Mouse (Mus musculus) lung, embryonic 15.5 days (tissue): ENCODE data around the gene Gprc5c. TPM values are rescaled to one million over a fixed set of nuclear protein-coding genes. Genes with fewer than 3 reads are reported as not detected.

Experiments
- ATAC-seq: fragments of 200-750 bp; cut with Nextera tagmentation; 2 replicates; pipeline ENCODE4 v1.8.0; 2017; ENCODE audit warnings: moderate number of reproducible peaks, borderline replicate concordance; ENCODE audit not compliant: low FRiP score, low TSS enrichment; ENCODE audit errors: extremely low read depth
- H3K27ac ChIP-seq: fragments of 300-500 bp; sonication (generic); 2 replicates; pipeline ENCODE4 v1.5.1; 2015; ENCODE audit warnings: moderate library complexity, mild to moderate bottlenecking, inconsistent platforms
- H3K27me3 ChIP-seq: fragments of 300-500 bp; sonication (generic); 2 replicates; pipeline ENCODE4 v1.6.1; 2015; ENCODE audit warnings: inconsistent platforms
- H3K36me3 ChIP-seq: fragments of 300-500 bp; sonication (generic); 2 replicates; pipeline ENCODE4 v1.6.1; 2015; ENCODE audit warnings: inconsistent platforms
- H3K4me1 ChIP-seq: fragments of 300-500 bp; sonication (generic); 2 replicates; pipeline ENCODE4 v1.6.1; 2015; ENCODE audit warnings: inconsistent platforms
- H3K4me2 ChIP-seq: fragments of 300-500 bp; sonication (generic); 2 replicates; pipeline ENCODE4 v1.6.1; 2015; ENCODE audit warnings: inconsistent platforms, mild to moderate bottlenecking, moderate library complexity
- H3K4me3 ChIP-seq: fragments of 300-500 bp; sonication (generic); 2 replicates; pipeline ENCODE4 v1.5.1; 2015; ENCODE audit warnings: mild to moderate bottlenecking, inconsistent platforms
- H3K9ac ChIP-seq: fragments of 300-500 bp; sonication (generic); 2 replicates; pipeline ENCODE4 v1.6.1; 2015; ENCODE audit warnings: inconsistent platforms
- H3K9me3 ChIP-seq: fragments of 300-500 bp; sonication (generic); 2 replicates; pipeline ENCODE4 v1.6.1; 2016; ENCODE audit warnings: inconsistent platforms
- WGBS: fragments of 180-500 bp; shearing (Covaris S2); methylation state at CpG from one replicate; pipeline ENCODE4 v1.1.7; 2015; 5-methylcytosine and 5-hydroxymethylcytosine counted together
- polyA plus RNA-seq: library from polyadenylated mRNA; unstranded; fragments of >200 nt; fragmentation: Nextera tagmentation; extraction: Ambion mirVana; gene quantifications from 2 replicates; pipeline ENCODE4 v1.2.1, GENCODE M21; 2015

Gprc5c gene
- polyA plus RNA-seq, 1 experiment from 2014 or later, result 36.1 TPM

DNA sequence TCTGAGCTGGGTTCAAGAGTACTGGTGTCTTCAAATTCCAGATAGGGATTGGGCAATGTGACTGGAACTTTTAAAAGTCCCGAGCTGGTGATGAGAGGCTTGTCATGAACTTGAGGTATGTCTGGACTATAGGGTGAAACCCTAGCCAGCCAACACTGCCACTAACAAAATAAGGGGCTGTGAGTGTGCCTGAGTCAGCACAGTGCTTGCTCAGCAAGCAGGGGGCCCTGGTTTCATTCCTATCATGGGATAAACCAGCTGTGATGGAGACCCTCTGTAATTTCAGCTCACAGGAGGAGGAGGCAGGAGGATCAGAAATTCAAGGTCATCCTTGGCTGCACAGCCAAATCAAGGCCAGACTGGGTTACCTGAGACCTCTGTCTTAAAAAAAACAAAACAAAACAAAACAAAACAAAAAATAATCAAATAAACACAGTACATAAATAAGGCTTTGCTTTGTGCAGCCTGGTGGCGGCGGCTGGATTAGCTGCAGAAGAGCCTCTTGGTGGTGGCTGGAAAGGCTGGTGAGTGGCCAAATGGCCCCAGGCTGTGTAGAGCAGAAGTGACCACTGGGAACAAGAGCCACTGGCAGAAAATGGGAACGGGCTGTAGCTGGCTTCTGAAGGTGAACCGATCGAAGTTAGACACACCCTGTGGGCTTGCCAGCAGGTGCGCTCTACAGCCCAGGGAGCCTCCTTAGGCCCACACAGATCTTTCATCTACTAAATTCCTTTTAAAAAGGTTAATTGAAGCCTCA lies 6.3 kb upstream of the Gprc5c start:
- no peak for ATAC-seq
- Histone ChIP-seq H3K4me3 (no peak overlapping the region), H3K4me2 (no peak overlapping the region), H3K27ac (no peak overlapping the region), H3K36me3 (no peaks in the 10 kb centered on the region), H3K9ac (no peak overlapping the region), H3K9me3 (no peaks in the 10 kb centered on the region), H3K4me1 (peaks cover 11% of the 10 kb centered on the region), H3K27me3 (0 out of 2 replicates have a peak, but pooled peaks cover 2% of the 10 kb centered on the region)
- WGBS, result 74% methylated on average over 7 of the region's 7 CpGs

- H3K27me3 ChIP-seq, result 0 out of 2 replicates have a peak, but pooled peaks cover 3% of the 10 kb centered on the region
- H3K9ac ChIP-seq, result no peak overlapping the region
- no peak overlapping the region for H3K4me3 ChIP-seq
- no peak overlapping the region for H3K27ac ChIP-seq
- ATAC-seq, result no peak
- H3K4me2 ChIP-seq, result no peak overlapping the region
- no peaks in the 10 kb centered on the region for H3K9me3 ChIP-seq
- H3K4me1 ChIP-seq, result peaks cover 22% of the 10 kb centered on the region
- H3K36me3 ChIP-seq, result no peaks in the 10 kb centered on the region
- WGBS, result 64% methylated on average over 4 of the region's 4 CpGs
Observed at GRCm38 (mm10) chr11:114846336-114846735, 4.6 kb upstream of the Gprc5c start.

DNA sequence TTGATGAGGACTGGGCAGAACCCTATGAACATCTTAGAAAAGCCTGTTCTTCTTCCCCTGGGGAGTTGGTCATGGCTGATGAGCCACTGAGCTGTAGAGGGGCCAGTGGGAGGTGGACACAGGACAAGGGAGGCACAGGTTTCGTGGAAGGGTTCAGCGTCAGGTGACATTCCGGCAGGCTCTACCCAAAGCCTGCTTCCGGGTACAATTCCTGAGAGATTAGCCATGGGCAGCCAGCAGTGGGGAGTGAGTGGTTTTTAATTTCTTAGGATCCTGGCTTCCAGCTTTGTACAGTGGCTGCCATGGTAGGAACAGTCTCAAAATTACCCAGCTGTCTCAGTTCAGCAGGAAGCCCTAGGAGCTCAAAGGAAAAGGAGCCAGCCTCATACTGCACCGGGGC lies 3.9 kb upstream of the Gprc5c start:
- H3K4me2 ChIP-seq, result no peak overlapping the region
- no peak overlapping the region for H3K27ac ChIP-seq
- peaks cover 5% of the 10 kb centered on the region; the same call in 1 of the 2 replicates for H3K27me3 ChIP-seq
- no peaks in the 10 kb centered on the region for H3K9me3 ChIP-seq
- H3K4me3 ChIP-seq, result no peak overlapping the region
- H3K36me3 ChIP-seq, result no peaks in the 10 kb centered on the region
- no peak for ATAC-seq
- peaks cover 24% of the 10 kb centered on the region for H3K4me1 ChIP-seq
- no peak overlapping the region for H3K9ac ChIP-seq
- 79% methylated on average over 5 of the region's 5 CpGs for WGBS

- Histone ChIP-seq H3K4me1 (peaks cover 23% of the 10 kb centered on the region), H3K4me3 (no peak overlapping the region), H3K27ac (peak overlapping the region; percentile 94), H3K4me2 (no peak overlapping the region), H3K9ac (no peak overlapping the region), H3K9me3 (no peaks in the 10 kb centered on the region), H3K36me3 (no peaks in the 10 kb centered on the region), H3K27me3 (peaks cover 11% of the 10 kb centered on the region; the same call in 1 of the 2 replicates)
- WGBS, result 16% methylated on average over 2 of the region's 2 CpGs
- ATAC-seq, result no peak
Observed at GRCm38 (mm10) chr11:114849572-114849971, 1.4 kb upstream of the Gprc5c start.

DNA sequence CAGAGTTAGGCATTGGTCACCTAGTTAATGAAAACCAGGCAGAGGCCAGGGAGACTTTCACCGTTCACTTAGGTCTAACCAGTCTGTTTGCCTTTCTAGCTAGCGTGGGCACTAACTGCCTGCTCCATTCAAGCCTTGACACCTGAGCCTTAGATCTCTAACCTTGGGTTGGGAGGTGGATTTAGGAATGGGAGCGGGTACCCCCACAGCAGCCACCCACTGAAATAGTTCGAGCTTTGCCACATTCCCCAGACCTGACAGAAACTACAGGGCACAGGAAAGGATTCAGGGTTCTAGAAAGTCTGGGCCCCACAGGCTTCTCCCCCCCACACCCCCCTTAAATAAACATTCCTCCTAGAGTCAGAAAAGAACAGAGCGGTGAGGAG lies 893 bp upstream of the Gprc5c start:
- no peak overlapping the region for H3K9ac ChIP-seq
- peaks cover 28% of the 10 kb centered on the region for H3K4me1 ChIP-seq
- no peaks in the 10 kb centered on the region for H3K9me3 ChIP-seq
- H3K27ac ChIP-seq, result peak overlapping the region; percentile 94
- 27% methylated on average over 5 of the region's 5 CpGs for WGBS
- peak overlapping the region; percentile 62 for H3K4me3 ChIP-seq
- H3K27me3 ChIP-seq, result peaks cover 11% of the 10 kb centered on the region; the same call in 1 of the 2 replicates
- H3K36me3 ChIP-seq, result no peaks in the 10 kb centered on the region
- no peak; the same call in 1 of the 2 replicates for ATAC-seq
- peak overlapping the region; percentile 97 for H3K4me2 ChIP-seq

DNA sequence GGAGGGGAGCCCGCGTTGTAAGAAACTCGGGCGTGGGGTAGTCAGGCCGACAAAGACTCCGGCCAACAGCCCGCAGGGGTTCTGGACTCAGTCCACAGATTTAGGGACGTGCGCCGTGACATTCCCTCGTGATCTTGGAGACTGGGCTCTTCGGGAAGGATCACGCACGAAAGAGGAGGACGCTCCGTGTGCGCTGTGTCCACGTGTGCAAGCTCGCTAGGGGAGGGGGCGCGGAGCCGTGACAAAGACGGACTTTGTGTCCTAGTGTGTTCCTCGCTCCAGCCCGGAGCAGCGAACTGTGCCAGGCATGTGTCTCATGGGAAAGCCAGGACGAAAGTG lies 286 bp downstream of the Gprc5c start:
- 0 out of 2 replicates have a peak, but pooled peaks have one; percentile 11 for ATAC-seq

DNA sequence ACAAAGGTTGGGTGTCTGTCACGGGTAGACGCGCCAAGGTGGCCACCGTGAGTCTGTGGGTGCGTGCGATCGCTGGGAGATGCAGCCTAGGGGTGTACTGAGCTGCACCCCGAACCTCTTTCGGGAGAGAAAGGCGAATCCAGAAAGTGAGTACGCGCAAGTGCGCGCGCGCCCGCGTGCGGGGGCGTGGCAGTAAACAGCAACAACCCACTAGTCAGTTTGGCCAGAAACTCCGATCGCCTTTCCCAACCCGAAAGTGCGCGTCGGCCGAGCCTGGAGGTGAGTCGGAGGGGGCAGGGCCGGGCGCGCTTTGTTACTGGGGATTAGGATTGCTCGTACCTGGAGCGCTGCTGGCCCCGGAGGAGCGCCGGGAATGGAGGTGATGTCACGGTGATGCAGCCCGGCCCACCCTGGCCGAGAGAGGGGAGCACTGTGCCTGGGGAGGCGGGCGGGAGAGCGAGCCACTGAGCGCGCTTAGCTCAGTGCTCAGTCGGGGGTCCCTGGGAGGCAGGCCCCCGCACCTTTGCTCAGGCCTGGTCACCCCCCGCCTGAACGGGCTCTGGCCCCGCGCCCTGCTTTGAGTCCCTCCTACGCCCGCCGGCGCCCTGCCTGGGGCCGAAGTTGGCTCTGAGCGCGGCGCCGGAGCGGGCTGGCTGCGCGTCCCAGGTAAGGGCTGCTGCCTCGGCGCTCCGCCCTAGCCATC lies 807 bp downstream of the Gprc5c start:
- H3K4me2 ChIP-seq, result peak overlapping the region; percentile 97
- H3K36me3 ChIP-seq, result no peaks in the 10 kb centered on the region
- H3K9ac ChIP-seq, result peak overlapping the region; percentile 70
- H3K4me1 ChIP-seq, result peaks cover 28% of the 10 kb centered on the region
- peaks cover 11% of the 10 kb centered on the region; the same call in 1 of the 2 replicates for H3K27me3 ChIP-seq
- no peaks in the 10 kb centered on the region for H3K9me3 ChIP-seq
- peak overlapping the region; percentile 62 for H3K4me3 ChIP-seq
- WGBS, result 1% methylated on average over 56 of the region's 65 CpGs
- H3K27ac ChIP-seq, result peak overlapping the region; percentile 94
- ATAC-seq, result peak; percentile 58

More for the DNA sequence above, 286 bp downstream of the Gprc5c start:
- peak overlapping the region; percentile 70 for H3K9ac ChIP-seq
- no peaks in the 10 kb centered on the region for H3K36me3 ChIP-seq
- peaks cover 28% of the 10 kb centered on the region for H3K4me1 ChIP-seq
- peak overlapping the region; percentile 62 for H3K4me3 ChIP-seq
- H3K4me2 ChIP-seq, result peak overlapping the region; percentile 97
- under 1% methylated on average over 27 of the region's 27 CpGs for WGBS
- no peaks in the 10 kb centered on the region for H3K9me3 ChIP-seq
- H3K27me3 ChIP-seq, result peaks cover 11% of the 10 kb centered on the region; the same call in 1 of the 2 replicates
- peak overlapping the region; percentile 94 for H3K27ac ChIP-seq

- peaks cover 28% of the 10 kb centered on the region for H3K4me1 ChIP-seq
Observed at GRCm38 (mm10) chr11:114852311-114853173, 1.6 kb downstream of the Gprc5c start.

GRCm38 (mm10) chr11:114853174-114853838 lies 2.4 kb downstream of the Gprc5c start:
- Histone ChIP-seq H3K9me3 (no peaks in the 10 kb centered on the region), H3K27me3 (peaks cover 11% of the 10 kb centered on the region; the same call in 1 of the 2 replicates), H3K36me3 (no peaks in the 10 kb centered on the region), H3K27ac (peak overlapping the region; percentile 94), H3K4me1 (peaks cover 28% of the 10 kb centered on the region), H3K9ac (peak overlapping the region; percentile 70), H3K4me3 (peak overlapping the region; percentile 62), H3K4me2 (peak overlapping the region; percentile 97)
- WGBS, result 17% methylated on average over 7 of the region's 7 CpGs
- ATAC-seq, result no peak

More at GRCm38 (mm10) chr11:114852311-114853173, 1.6 kb downstream of the Gprc5c start:
- peaks cover 11% of the 10 kb centered on the region; the same call in 1 of the 2 replicates for H3K27me3 ChIP-seq
- ATAC-seq, result no peak
- H3K4me2 ChIP-seq, result peak overlapping the region; percentile 97
- WGBS, result 1% methylated on average over 40 of the region's 40 CpGs
- peak overlapping the region; percentile 62 for H3K4me3 ChIP-seq
- no peaks in the 10 kb centered on the region for H3K36me3 ChIP-seq
- peak overlapping the region; percentile 70 for H3K9ac ChIP-seq
- H3K27ac ChIP-seq, result peak overlapping the region; percentile 94
- H3K9me3 ChIP-seq, result no peaks in the 10 kb centered on the region

DNA sequence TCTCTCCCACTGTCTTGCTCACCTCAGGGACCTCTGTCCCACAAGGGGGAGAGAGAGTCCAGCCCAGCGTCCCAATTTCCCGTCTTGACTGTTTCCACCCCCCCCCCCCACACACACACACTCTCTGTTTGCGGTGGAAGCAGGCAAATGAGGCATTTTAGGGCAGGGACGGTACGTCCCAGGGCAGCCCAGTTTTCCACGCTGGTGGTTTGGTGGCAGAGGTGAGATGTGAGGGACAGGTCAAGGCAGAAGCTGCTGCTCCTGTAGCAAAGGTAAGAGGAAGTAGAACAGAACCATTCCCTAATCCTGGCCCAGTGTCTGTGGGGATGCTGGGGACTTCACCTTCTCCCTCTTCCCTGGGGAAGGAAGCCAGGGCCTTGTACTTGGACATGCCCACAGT lies 3.6 kb downstream of the Gprc5c start:
- H3K9me3 ChIP-seq, result no peaks in the 10 kb centered on the region
- H3K4me2 ChIP-seq, result no peak overlapping the region
- H3K36me3 ChIP-seq, result no peaks in the 10 kb centered on the region
- 57% methylated on average over 6 of the region's 6 CpGs for WGBS
- H3K4me3 ChIP-seq, result no peak overlapping the region
- H3K9ac ChIP-seq, result no peak overlapping the region
- H3K4me1 ChIP-seq, result peaks cover 26% of the 10 kb centered on the region
- H3K27ac ChIP-seq, result no peak overlapping the region
- no peak for ATAC-seq
- peaks cover 9% of the 10 kb centered on the region; the same call in 1 of the 2 replicates for H3K27me3 ChIP-seq

- Histone ChIP-seq H3K36me3 (no peaks in the 10 kb centered on the region), H3K9ac (no peak overlapping the region), H3K27ac (no peak overlapping the region), H3K4me2 (no peak overlapping the region), H3K27me3 (peaks cover 8% of the 10 kb centered on the region; the same call in 1 of the 2 replicates), H3K4me3 (no peak overlapping the region), H3K4me1 (peaks cover 17% of the 10 kb centered on the region), H3K9me3 (no peaks in the 10 kb centered on the region)
- WGBS, result 79% methylated on average over 5 of the region's 5 CpGs
- ATAC-seq, result no peak
Observed at GRCm38 (mm10) chr11:114856125-114856524, 5.2 kb downstream of the Gprc5c start.
